Mouse (Mus musculus): ENCODE measurements around the gene Ap1m1. TPM values are rescaled to one million over a fixed set of nuclear protein-coding genes. Genes with fewer than 3 reads are reported as not detected.

Gene Ap1m1
- polyA plus RNA-seq, 1 experiment from 2014 or later = 108 TPM

- H3K4me2 ChIP-seq (ENCODE audit: low read length) = peak overlapping the region; percentile 65
- peak overlapping the region; percentile 62 for H3K9ac ChIP-seq (ENCODE audit: low read length)
- 68% methylated on average over 7 of the region's 7 CpGs for WGBS
- no peaks in the 10 kb centered on the region for H3K9me3 ChIP-seq (ENCODE audit: control insufficient read depth, low read length)
- DNase-seq (ENCODE audit: low spot score) (peak; percentile 53), ATAC-seq (replicated peaks; ENCODE audit: low FRiP score, low TSS enrichment, low read depth) (no peak)
- 0 out of 2 replicates have a peak, but pooled peaks cover 3% of the 10 kb centered on the region for H3K36me3 ChIP-seq (ENCODE audit: control insufficient read depth, insufficient read depth, low read length)
- H3K27ac ChIP-seq (ENCODE audit: low read depth) = no peak overlapping the region; the same call in 1 of the 2 replicates
- H3K4me3 ChIP-seq (ENCODE audit: low read depth, low read length) = peak overlapping the region; percentile 81
- no peaks in the 10 kb centered on the region for H3K27me3 ChIP-seq (replicated peaks; ENCODE audit: control insufficient read depth, insufficient read depth, low read length)
- H3K4me1 ChIP-seq (replicated peaks; ENCODE audit: control insufficient read depth, insufficient read depth, low read length) = peaks cover 5% of the 10 kb centered on the region
These were observed 1.1 kb downstream of the Ap1m1 start for GRCm38 (mm10) chr8:72240951-72241350.

- no peak for DNase-seq (ENCODE audit: low spot score)
- no peak overlapping the region for H3K4me3 ChIP-seq (ENCODE audit: low read depth, low read length)
- H3K36me3 ChIP-seq (ENCODE audit: control insufficient read depth, insufficient read depth, low read length) = peaks cover 14% of the 10 kb centered on the region
- H3K9ac ChIP-seq (ENCODE audit: low read length) = no peak overlapping the region
- no peak for ATAC-seq (replicated peaks; ENCODE audit: low FRiP score, low TSS enrichment, low read depth)
- 92% methylated on average over 1 of the region's 1 CpGs for WGBS
- H3K27ac ChIP-seq (ENCODE audit: low read depth) = no peak overlapping the region
- no peaks in the 10 kb centered on the region for H3K27me3 ChIP-seq (replicated peaks; ENCODE audit: control insufficient read depth, insufficient read depth, low read length)
- H3K9me3 ChIP-seq (ENCODE audit: control insufficient read depth, low read length) = no peaks in the 10 kb centered on the region
- H3K4me1 ChIP-seq (replicated peaks; ENCODE audit: control insufficient read depth, insufficient read depth, low read length) = peaks cover 5% of the 10 kb centered on the region
- no peak overlapping the region for H3K4me2 ChIP-seq (ENCODE audit: low read length)
These were observed 2.4 kb downstream of the Ap1m1 start for GRCm38 (mm10) chr8:72242226-72242625.

- 77% methylated on average over 2 of the region's 2 CpGs for WGBS
- no peak overlapping the region for H3K9ac ChIP-seq (ENCODE audit: low read length)
- H3K36me3 ChIP-seq (ENCODE audit: control insufficient read depth, insufficient read depth, low read length) = peaks cover 17% of the 10 kb centered on the region
- H3K27ac ChIP-seq (ENCODE audit: low read depth) = no peak overlapping the region
- no peak overlapping the region for H3K4me3 ChIP-seq (ENCODE audit: low read depth, low read length)
- no peaks in the 10 kb centered on the region for H3K27me3 ChIP-seq (replicated peaks; ENCODE audit: control insufficient read depth, insufficient read depth, low read length)
- ATAC-seq (replicated peaks; ENCODE audit: low FRiP score, low TSS enrichment, low read depth) = no peak
- H3K9me3 ChIP-seq (ENCODE audit: control insufficient read depth, low read length) = no peaks in the 10 kb centered on the region
- peaks cover 5% of the 10 kb centered on the region for H3K4me1 ChIP-seq (replicated peaks; ENCODE audit: control insufficient read depth, insufficient read depth, low read length)
- no peak for DNase-seq (ENCODE audit: low spot score)
- no peak overlapping the region for H3K4me2 ChIP-seq (ENCODE audit: low read length)
These were observed 4.8 kb downstream of the Ap1m1 start for GRCm38 (mm10) chr8:72244610-72245009.

GRCm38 (mm10) chr8:72257171-72257901 lies 17.5 kb downstream of the Ap1m1 start:
- Histone ChIP-seq H3K9ac (ENCODE audit: low read length) (no peak overlapping the region), H3K27ac (ENCODE audit: low read depth) (no peak overlapping the region), H3K4me1 (replicated peaks; ENCODE audit: control insufficient read depth, insufficient read depth, low read length) (no peaks in the 10 kb centered on the region), H3K36me3 (ENCODE audit: control insufficient read depth, insufficient read depth, low read length) (peaks cover 23% of the 10 kb centered on the region), H3K4me2 (ENCODE audit: low read length) (no peak overlapping the region), H3K27me3 (replicated peaks; ENCODE audit: control insufficient read depth, insufficient read depth, low read length) (no peaks in the 10 kb centered on the region), H3K4me3 (ENCODE audit: low read depth, low read length) (no peak overlapping the region), H3K9me3 (ENCODE audit: control insufficient read depth, low read length) (no peaks in the 10 kb centered on the region)
- peak; percentile 70 for DNase-seq (ENCODE audit: low spot score)
- WGBS = 57% methylated on average over 7 of the region's 7 CpGs
- 0 out of 2 replicates have a peak, but pooled peaks have one; percentile 30 for ATAC-seq (replicated peaks; ENCODE audit: low FRiP score, low TSS enrichment, low read depth)

GRCm38 (mm10) chr8:72257902-72258238 lies 18.1 kb downstream of the Ap1m1 start:
- Histone ChIP-seq H3K27ac (ENCODE audit: low read depth) (no peak overlapping the region), H3K9me3 (ENCODE audit: control insufficient read depth, low read length) (no peaks in the 10 kb centered on the region), H3K36me3 (ENCODE audit: control insufficient read depth, insufficient read depth, low read length) (peaks cover 18% of the 10 kb centered on the region), H3K4me1 (replicated peaks; ENCODE audit: control insufficient read depth, insufficient read depth, low read length) (no peaks in the 10 kb centered on the region), H3K9ac (ENCODE audit: low read length) (no peak overlapping the region), H3K27me3 (replicated peaks; ENCODE audit: control insufficient read depth, insufficient read depth, low read length) (no peaks in the 10 kb centered on the region), H3K4me2 (ENCODE audit: low read length) (no peak overlapping the region), H3K4me3 (ENCODE audit: low read depth, low read length) (no peak overlapping the region)
- no peak for ATAC-seq (replicated peaks; ENCODE audit: low FRiP score, low TSS enrichment, low read depth)
- WGBS = 96% methylated on average over 1 of the region's 1 CpGs
- no peak for DNase-seq (ENCODE audit: low spot score)

- H3K4me3 ChIP-seq (ENCODE audit: low read depth, low read length) = no peak overlapping the region
- DNase-seq (ENCODE audit: low spot score) (no peak), ATAC-seq (replicated peaks; ENCODE audit: low FRiP score, low TSS enrichment, low read depth) (no peak)
- 62% methylated on average over 2 of the region's 2 CpGs for WGBS
- no peaks in the 10 kb centered on the region for H3K9me3 ChIP-seq (ENCODE audit: control insufficient read depth, low read length)
- H3K36me3 ChIP-seq (ENCODE audit: control insufficient read depth, insufficient read depth, low read length) = 0 out of 2 replicates have a peak, but pooled peaks cover 11% of the 10 kb centered on the region
- no peaks in the 10 kb centered on the region for H3K27me3 ChIP-seq (replicated peaks; ENCODE audit: control insufficient read depth, insufficient read depth, low read length)
- no peaks in the 10 kb centered on the region for H3K4me1 ChIP-seq (replicated peaks; ENCODE audit: control insufficient read depth, insufficient read depth, low read length)
- no peak overlapping the region for H3K27ac ChIP-seq (ENCODE audit: low read depth)
- H3K9ac ChIP-seq (ENCODE audit: low read length) = no peak overlapping the region
- no peak overlapping the region for H3K4me2 ChIP-seq (ENCODE audit: low read length)
These were observed 20.0 kb downstream of the Ap1m1 start for GRCm38 (mm10) chr8:72259862-72260261.

GRCm38 (mm10) chr8:72260585-72260984 lies 20.8 kb downstream of the Ap1m1 start:
- ATAC-seq (replicated peaks; ENCODE audit: low FRiP score, low TSS enrichment, low read depth) (no peak), DNase-seq (ENCODE audit: low spot score) (no peak)
- WGBS = 61% methylated on average over 4 of the region's 4 CpGs
- no peaks in the 10 kb centered on the region for H3K27me3 ChIP-seq (replicated peaks; ENCODE audit: control insufficient read depth, insufficient read depth, low read length)
- H3K4me1 ChIP-seq (replicated peaks; ENCODE audit: control insufficient read depth, insufficient read depth, low read length) = no peaks in the 10 kb centered on the region
- no peak overlapping the region for H3K4me3 ChIP-seq (ENCODE audit: low read depth, low read length)
- H3K4me2 ChIP-seq (ENCODE audit: low read length) = no peak overlapping the region
- 0 out of 2 replicates have a peak, but pooled peaks cover 4% of the 10 kb centered on the region for H3K36me3 ChIP-seq (ENCODE audit: control insufficient read depth, insufficient read depth, low read length)
- no peak overlapping the region for H3K9ac ChIP-seq (ENCODE audit: low read length)
- no peak overlapping the region for H3K27ac ChIP-seq (ENCODE audit: low read depth)
- H3K9me3 ChIP-seq (ENCODE audit: control insufficient read depth, low read length) = no peaks in the 10 kb centered on the region

GRCm38 (mm10) chr8:72261019-72261418 lies 21.2 kb downstream of the Ap1m1 start:
- Histone ChIP-seq H3K4me3 (ENCODE audit: low read depth, low read length) (no peak overlapping the region), H3K27me3 (replicated peaks; ENCODE audit: control insufficient read depth, insufficient read depth, low read length) (no peaks in the 10 kb centered on the region), H3K27ac (ENCODE audit: low read depth) (no peak overlapping the region), H3K4me2 (ENCODE audit: low read length) (no peak overlapping the region), H3K9ac (ENCODE audit: low read length) (no peak overlapping the region), H3K4me1 (replicated peaks; ENCODE audit: control insufficient read depth, insufficient read depth, low read length) (no peaks in the 10 kb centered on the region), H3K36me3 (ENCODE audit: control insufficient read depth, insufficient read depth, low read length) (no peaks in the 10 kb centered on the region), H3K9me3 (ENCODE audit: control insufficient read depth, low read length) (no peaks in the 10 kb centered on the region)
- 34% methylated on average over 2 of the region's 2 CpGs for WGBS
- peak; percentile 57 for ATAC-seq (replicated peaks; ENCODE audit: low FRiP score, low TSS enrichment, low read depth)
- peak; percentile 79 for DNase-seq (ENCODE audit: low spot score)

GRCm38 (mm10) chr8:72261431-72261830 lies 21.6 kb downstream of the Ap1m1 start:
- H3K4me3 ChIP-seq (ENCODE audit: low read depth, low read length) = no peak overlapping the region
- H3K27me3 ChIP-seq (replicated peaks; ENCODE audit: control insufficient read depth, insufficient read depth, low read length) = no peaks in the 10 kb centered on the region
- H3K4me1 ChIP-seq (replicated peaks; ENCODE audit: control insufficient read depth, insufficient read depth, low read length) = no peaks in the 10 kb centered on the region
- no peaks in the 10 kb centered on the region for H3K9me3 ChIP-seq (ENCODE audit: control insufficient read depth, low read length)
- ATAC-seq (replicated peaks; ENCODE audit: low FRiP score, low TSS enrichment, low read depth) (peak; percentile 32; the same call in 1 of the 2 replicates), DNase-seq (ENCODE audit: low spot score) (no peak)
- no peaks in the 10 kb centered on the region for H3K36me3 ChIP-seq (ENCODE audit: control insufficient read depth, insufficient read depth, low read length)
- H3K4me2 ChIP-seq (ENCODE audit: low read length) = no peak overlapping the region
- no peak overlapping the region for H3K9ac ChIP-seq (ENCODE audit: low read length)
- no peak overlapping the region for H3K27ac ChIP-seq (ENCODE audit: low read depth)
